In the genomic region with DNA sequence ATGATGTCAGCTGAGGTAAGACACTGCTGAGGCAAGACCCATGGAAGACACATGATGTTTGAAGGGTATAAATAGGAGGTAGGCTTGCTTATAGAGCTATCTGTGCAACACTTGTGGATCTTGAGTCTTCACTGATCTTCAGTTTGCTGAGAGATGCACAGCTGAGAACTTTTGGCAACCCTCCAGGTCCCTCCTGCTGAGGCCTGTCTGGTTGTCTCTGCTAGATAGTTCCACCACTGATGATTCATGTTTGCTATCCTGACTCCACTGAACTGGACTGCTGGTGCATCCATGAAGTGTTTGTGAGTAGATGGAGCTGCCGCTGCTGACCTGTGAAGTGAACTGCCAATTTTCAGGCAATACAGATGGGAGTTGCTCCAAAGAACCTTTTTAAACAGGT, we compare ENCODE assay signal across 14 mouse cellular contexts.
DNase-seq lines count a peak whose midpoint lies in the region; ATAC-seq lines count a peak whose summit lies in the region.
"Had no signal": no experiment of that assay in that cellular context is flagged by ENCODE, and none has a peak within 500 bp of the region (broad histone marks: within the 10 kb centered on the region; RNA-seq: fewer than 3 reads in every experiment).

No protein-coding gene starts in this region.

- DNase-seq in cerebellum, postnatal 25 days, result peak; percentile 5 to 40
- DNase-seq in layer of hippocampus, adult 11-12 months (ENCODE audit: low spot score), result peak; percentile 10
- no peak for DNase-seq in layer of hippocampus, postnatal 36 days
- peak; percentile 11 for DNase-seq in right cerebral cortex, adult 18-20 months
- no peak for DNase-seq in right cerebral cortex, postnatal 25 days
- DNase-seq in right cerebral cortex, postnatal 14 days, result peak; percentile 40
- no peak for DNase-seq in embryo, embryonic 11 days
- DNase-seq: gastrocnemius, adult 2 months; liver; thymus, postnatal 4 days had no signal

- ATAC-seq in cerebellum, adult (ENCODE audit: insufficient number of reproducible peaks, low FRiP score, low TSS enrichment), result no peak
- ATAC-seq: activated CD4-positive, CD25-positive, alpha-beta regulatory T cell, adult 4 months; intestine, postnatal 0 days; midbrain, embryonic 16.5 days had no signal

Comparison
In these comparisons a context has a peak if more than half of its experiments do, and no peak if none do; other contexts are left out.
1. DNase-seq: peak in cerebellum, postnatal 25 days (2 of 2), layer of hippocampus, adult 11-12 months (single experiment), right cerebral cortex, adult 18-20 months (single experiment) and right cerebral cortex, postnatal 14 days (single experiment); none in layer of hippocampus, postnatal 36 days (0 of 2), right cerebral cortex, postnatal 25 days (single experiment) and embryo, embryonic 11 days (single experiment).